Mouse (Mus musculus) CH12.LX (cell line): ENCODE measurements at regions not wholly inside any gene's neighbourhood (a gene's known extent, or its start where the extent isn't known, plus 50 kb on each side); places are given as distances from the start of the nearest gene placed in this dataset.

Experiments used
- DNase-seq: peaks from one replicate; pipeline ENCODE4 v3.0.0-alpha.2; 2013; ENCODE audit errors: extremely low read depth
- H3K27ac ChIP-seq: 2 replicates; pipeline ENCODE4 v1.5.1; 2012; ENCODE audit warnings: low read depth, mild to moderate bottlenecking, control low read depth, moderate library complexity; ENCODE audit not compliant: insufficient read depth
- H3K27me3 ChIP-seq: replicated peaks from 2 replicates; pipeline ENCODE3; 2012; ENCODE audit warnings: inconsistent platforms
- H3K36me3 ChIP-seq, 2 experiments: replicated peaks in 1 of 2; 2 replicates each; pipeline versions ENCODE3 to v1.6.1; 2012; ENCODE audit warnings: inconsistent platforms in 1 of 2, low read length in 1 of 2, mild to moderate bottlenecking in 1 of 2, mixed read lengths in 1 of 2, moderate library complexity in 1 of 2; ENCODE audit not compliant: control insufficient read depth in 1 of 2, insufficient read depth in 1 of 2
- H3K4me1 ChIP-seq, 2 experiments: 2 replicates each; pipeline ENCODE4 v1.6.1; 2012; ENCODE audit warnings: inconsistent platforms in 1 of 2, moderate library complexity in 1 of 2; ENCODE audit not compliant: insufficient read depth in 2 of 2, control insufficient read depth in 1 of 2
- H3K4me2 ChIP-seq: 2 replicates; pipeline ENCODE4 v1.6.1; 2012; ENCODE audit warnings: low read depth, mild to moderate bottlenecking, control low read depth; ENCODE audit not compliant: poor library complexity, insufficient read depth, severe bottlenecking
- H3K4me3 ChIP-seq, 3 experiments: fragments of 150-350 bp in 1 of 3; sonication (generic) in 1 of 3; replicated peaks in 1 of 3; 2 replicates each; pipeline versions ENCODE3 to v1.5.1; 2011 to 2012; ENCODE audit warnings: low read depth in 2 of 3, low read length in 2 of 3, mild to moderate bottlenecking in 2 of 3, moderate library complexity in 2 of 3, control low read depth in 1 of 3, improper control_type of control experiment in 1 of 3, inconsistent platforms in 1 of 3, mixed read lengths in 1 of 3; ENCODE audit not compliant: poor library complexity in 1 of 3
- H3K79me2 ChIP-seq: replicated peaks from 2 replicates; pipeline ENCODE4 v1.6.1; 2012; ENCODE audit warnings: mild to moderate bottlenecking, moderate library complexity; ENCODE audit not compliant: control insufficient read depth, poor library complexity, insufficient read depth, severe bottlenecking; ENCODE audit errors: extremely low read depth
- H3K9ac ChIP-seq: 2 replicates; pipeline ENCODE4 v1.6.1; 2012; ENCODE audit warnings: low read depth, mild to moderate bottlenecking, control low read depth, moderate library complexity; ENCODE audit not compliant: insufficient read depth
- H3K9me3 ChIP-seq: replicated peaks from 2 replicates; pipeline ENCODE3; 2012; ENCODE audit warnings: low read length, inconsistent platforms, mixed read lengths
- BHLHE40 ChIP-seq: IDR thresholded peaks from 2 replicates; pipeline ENCODE4 v1.6.1; 2011; ENCODE audit warnings: mild to moderate bottlenecking, low read depth, low read length, improper control_type of control experiment
- ELF1 ChIP-seq: IDR thresholded peaks from 2 replicates; pipeline ENCODE4 v1.6.1; 2014; ENCODE audit warnings: low read depth, mild to moderate bottlenecking, inconsistent platforms, low read length, improper control_type of control experiment
- EP300 ChIP-seq: IDR thresholded peaks from 2 replicates; pipeline ENCODE4 v1.6.1; 2011; ENCODE audit warnings: low read length, improper control_type of control experiment
- ETS1 ChIP-seq: conservative IDR thresholded peaks from 2 replicates; pipeline ENCODE4 v1.6.1; 2012; ENCODE audit warnings: low read depth, mild to moderate bottlenecking, inconsistent platforms, low read length, improper control_type of control experiment, moderate library complexity
- MAZ ChIP-seq: IDR thresholded peaks from 2 replicates; pipeline ENCODE4 v1.6.1; 2012; ENCODE audit warnings: low read depth, mild to moderate bottlenecking, inconsistent platforms, low read length, improper control_type of control experiment, moderate library complexity
- MYC ChIP-seq: IDR thresholded peaks from 2 replicates; pipeline ENCODE4 v1.6.1; 2011; ENCODE audit warnings: low read depth, mild to moderate bottlenecking, improper control_type of control experiment, low read length
- NELFE ChIP-seq: IDR thresholded peaks from 2 replicates; pipeline ENCODE4 v1.6.1; 2011; ENCODE audit warnings: low read depth, low read length, improper control_type of control experiment
- RAD21 ChIP-seq: IDR thresholded peaks from 2 replicates; pipeline ENCODE4 v1.6.1; 2011; ENCODE audit warnings: low read depth, mild to moderate bottlenecking, low read length, improper control_type of control experiment, moderate library complexity
- RCOR1 ChIP-seq: conservative IDR thresholded peaks from 2 replicates; pipeline ENCODE4 v1.6.1; 2012; ENCODE audit warnings: low read depth, mild to moderate bottlenecking, inconsistent platforms, low read length, improper control_type of control experiment
- TBP ChIP-seq: conservative IDR thresholded peaks from 2 replicates; pipeline ENCODE4 v1.6.1; 2011; ENCODE audit warnings: low read depth, low read length, improper control_type of control experiment
- UBTF ChIP-seq: IDR thresholded peaks from 2 replicates; pipeline ENCODE4 v1.6.1; 2012; ENCODE audit warnings: low read depth, mild to moderate bottlenecking, inconsistent platforms, low read length, improper control_type of control experiment, moderate library complexity
- ZC3H11A ChIP-seq: IDR thresholded peaks from 2 replicates; pipeline ENCODE4 v1.6.1; 2012; ENCODE audit warnings: low read depth, mild to moderate bottlenecking, inconsistent platforms, low read length, improper control_type of control experiment
- ZKSCAN1 ChIP-seq: IDR thresholded peaks from 2 replicates; pipeline ENCODE4 v1.6.1; 2012; ENCODE audit warnings: low read depth, inconsistent platforms, low read length, improper control_type of control experiment, borderline replicate concordance
- ZMIZ1 ChIP-seq: IDR thresholded peaks from 2 replicates; pipeline ENCODE4 v1.6.1; 2012; ENCODE audit warnings: low read depth, mild to moderate bottlenecking, inconsistent platforms, low read length, improper control_type of control experiment
- dilution Hi-C: fragments of 300-500 bp; cut with MboI; formaldehyde crosslinking; loops from 2 replicates; pipeline ENCODE4 v1.14.3; 2020; ENCODE audit warnings: low sequenced_read_pairs; ENCODE audit not compliant: extremely low pct_unique_long_range_greater_than_20kb, extremely low pct_ligation_motif_present
- in situ Hi-C: fragments of 300-500 bp; cut with MboI; formaldehyde crosslinking; loops from 3 replicates; pipeline ENCODE4 v1.14.3; 2019; ENCODE audit warnings: low sequenced_read_pairs, low pct_ligation_motif_present, low pct_unique_long_range_greater_than_20kb, mixed read lengths

DNA sequence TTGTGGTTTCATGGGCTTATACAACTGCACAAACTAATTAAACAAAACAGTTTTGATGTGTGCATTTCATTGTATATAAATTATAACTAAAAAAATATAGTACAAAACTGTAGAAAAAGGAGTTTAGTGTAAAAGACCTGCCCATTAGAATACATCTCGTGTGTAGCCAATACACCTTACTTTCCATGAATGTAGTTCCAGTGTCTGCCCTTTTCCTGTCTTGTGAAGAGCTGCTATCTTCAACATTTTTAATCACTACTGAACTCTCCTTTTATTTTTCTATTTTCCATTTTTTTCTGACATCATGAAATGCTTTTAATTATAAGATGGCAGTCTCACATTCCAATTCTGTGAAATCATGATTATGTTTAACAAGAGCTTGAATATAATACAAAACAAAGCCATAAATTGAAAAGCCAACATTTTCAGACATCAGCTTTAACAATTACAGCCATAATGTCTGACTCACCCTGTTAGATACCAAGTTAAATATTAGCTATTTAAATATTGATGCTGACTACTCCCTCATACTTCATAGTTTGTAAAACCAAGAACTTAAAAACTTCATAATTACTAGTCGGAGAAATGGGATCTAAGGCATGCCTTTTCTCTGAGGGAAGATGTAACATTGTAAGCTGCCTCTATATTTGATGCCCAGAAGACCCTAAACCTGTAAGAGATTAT is 163.6 kb upstream of the Sema3d start:
- TF ChIP-seq BHLHE40 (no peak), RAD21 (no peak), ZMIZ1 (no peak), EP300 (no peak), RCOR1 (no peak), NELFE (no peak)
- peaks cover 21% of the 10 kb centered on the region for H3K9me3 ChIP-seq
- DNase-seq = no peak
- dilution Hi-C loops (no loop called here), in situ Hi-C loops (no loop called here)
- no peaks in the 10 kb centered on the region for H3K27me3 ChIP-seq
- H3K9ac ChIP-seq = no peak overlapping the region
- no peak overlapping the region for H3K4me3 ChIP-seq
- no peaks in the 10 kb centered on the region for H3K4me1 ChIP-seq
- no peaks in the 10 kb centered on the region for H3K36me3 ChIP-seq
- H3K4me2 ChIP-seq = no peak overlapping the region
- H3K27ac ChIP-seq = no peak overlapping the region
- no peaks in the 10 kb centered on the region for H3K79me2 ChIP-seq

DNA sequence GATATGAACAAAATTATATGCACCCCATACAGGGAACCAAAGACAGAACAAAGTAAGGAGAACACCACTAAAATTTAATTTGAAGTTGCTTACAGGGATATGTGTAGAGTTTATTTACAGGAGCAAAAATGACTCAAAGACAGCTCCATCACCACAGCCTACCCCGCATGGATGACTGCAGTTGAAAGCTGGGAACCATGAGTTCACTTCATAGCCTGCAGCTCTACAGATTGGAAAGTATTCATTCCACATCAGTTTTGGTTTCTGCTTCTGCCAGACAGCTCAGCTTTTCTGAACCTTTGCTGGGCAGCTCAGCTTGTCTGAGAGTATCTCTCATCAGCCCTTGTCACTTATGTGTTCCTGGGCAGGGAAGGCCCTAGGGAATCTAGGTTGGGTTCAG is 160.6 kb upstream of the Sema3d start:
- dilution Hi-C loops = no loop called here
- Histone ChIP-seq H3K36me3 (no peaks in the 10 kb centered on the region), H3K9me3 (peaks cover 23% of the 10 kb centered on the region), H3K4me2 (no peak overlapping the region), H3K27ac (no peak overlapping the region), H3K9ac (no peak overlapping the region), H3K4me1 (no peaks in the 10 kb centered on the region), H3K27me3 (no peaks in the 10 kb centered on the region), H3K79me2 (no peaks in the 10 kb centered on the region), H3K4me3 (no peak overlapping the region)
- in situ Hi-C loops = no loop called here
- no peak for DNase-seq
- no peak for TF ChIP-seq UBTF
- TF ChIP-seq ZC3H11A = no peak
- TF ChIP-seq MAZ = no peak
- TF ChIP-seq ETS1 = no peak
- no peak for TF ChIP-seq ELF1
- no peak for TF ChIP-seq TBP
- TF ChIP-seq BHLHE40 = no peak
- TF ChIP-seq RCOR1 = no peak
- no peak for TF ChIP-seq MYC
- no peak for TF ChIP-seq ZKSCAN1
